Mouse (Mus musculus): Measurements from ENCODE around the gene Zbtb45.

DNA sequence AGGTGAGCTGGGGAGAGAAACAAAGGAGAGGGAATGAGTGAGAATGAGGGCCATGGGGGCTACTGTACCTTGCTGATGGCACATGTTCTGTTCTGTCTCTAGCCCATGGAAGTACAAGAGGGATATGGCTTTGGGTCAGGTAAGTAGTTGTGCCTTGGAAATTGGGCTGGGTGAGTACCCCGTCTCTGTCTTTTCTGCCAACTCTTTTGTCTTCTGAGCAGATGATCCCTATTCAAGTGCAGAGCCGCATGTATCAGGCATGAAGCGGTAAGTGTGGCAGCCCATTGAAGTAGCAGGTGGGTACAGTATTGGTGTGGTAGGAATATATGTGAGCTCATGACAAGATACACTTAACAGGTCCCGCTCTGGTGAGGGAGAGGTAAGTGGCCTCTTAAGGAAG, 19.2 kb upstream of the Zbtb45 start:
- TF ChIP-seq CTCF (IDR thresholded peaks at IDR 0.05 in 2 of 3, conservative IDR thresholded peaks at IDR 0.05 in 1 of 3; ENCODE audit: control insufficient read depth in 1 of 3, insufficient read depth in 1 of 3, low read depth in 2 of 3, low read length in 3 of 3, poor library complexity in 1 of 3, severe bottlenecking in 1 of 3) (no peak), POLR2A (IDR thresholded peaks at IDR 0.05; ENCODE audit: control insufficient read depth in 1 of 2, insufficient read depth in 1 of 2, low read depth in 1 of 2, low read length in 2 of 2, poor library complexity in 1 of 2) (no peak), MAX (IDR thresholded peaks at IDR 0.05; ENCODE audit: low read length) (no peak), SIN3A (IDR thresholded peaks at IDR 0.05; ENCODE audit: low read length) (no peak), ZNF384 (IDR thresholded peaks at IDR 0.05; ENCODE audit: low read depth, low read length) (no peak), POLR2AphosphoS2 (IDR thresholded peaks at IDR 0.05; ENCODE audit: low read length) (no peak), GATA1 (IDR thresholded peaks at IDR 0.05; ENCODE audit: low read depth, low read length) (no peak), SMC3 (IDR thresholded peaks at IDR 0.05; ENCODE audit: low read depth, low read length) (no peak), ZKSCAN1 (IDR thresholded peaks at IDR 0.05; ENCODE audit: low read depth, low read length) (no peak), EP300 (IDR thresholded peaks at IDR 0.05; ENCODE audit: low read depth in 1 of 2, low read length in 2 of 2) (no peak), USF1 (IDR thresholded peaks at IDR 0.05; ENCODE audit: low read depth, low read length) (no peak)
